Mouse (Mus musculus) ES-E14 (cell line): Measurements from ENCODE around the gene Btg2. TPM values are rescaled to one million over a fixed set of nuclear protein-coding genes. Genes with fewer than 3 reads are reported as not detected.

Experiments used
- DNase-seq: peaks from one replicate; pipeline ENCODE4 v3.0.0-alpha.2; 2013; ENCODE audit warnings: low read depth, low spot score
- H3K27ac ChIP-seq: 2 replicates; pipeline ENCODE4 v1.5.1; 2012; ENCODE audit warnings: low read depth, mild to moderate bottlenecking, low read length, moderate library complexity, mixed read lengths; ENCODE audit not compliant: poor library complexity, insufficient read depth, severe bottlenecking
- H3K36me3 ChIP-seq: 2 replicates; pipeline ENCODE4 v1.6.1; 2012; ENCODE audit warnings: mild to moderate bottlenecking, low read length, moderate library complexity, mixed read lengths; ENCODE audit not compliant: control insufficient read depth, poor library complexity, insufficient read depth, severe bottlenecking
- H3K4me1 ChIP-seq, 2 experiments: fragments of 150-350 bp in 1 of 2; sonication (generic) in 1 of 2; 2 replicates each; pipeline ENCODE4 v1.6.1; 2012; ENCODE audit warnings: low read length in 2 of 2, mild to moderate bottlenecking in 1 of 2, mixed read lengths in 1 of 2; ENCODE audit not compliant: control insufficient read depth in 2 of 2, insufficient read depth in 2 of 2, poor library complexity in 1 of 2
- H3K4me3 ChIP-seq, 2 experiments: fragments of 150-350 bp in 1 of 2; sonication (generic) in 1 of 2; 2 replicates each; pipeline ENCODE4 v1.5.1; 2012; ENCODE audit warnings: low read length in 2 of 2, low read depth in 1 of 2, mild to moderate bottlenecking in 1 of 2, mixed read lengths in 1 of 2; ENCODE audit not compliant: insufficient read depth in 1 of 2, poor library complexity in 1 of 2, severe bottlenecking in 1 of 2
- H3K9ac ChIP-seq: 2 replicates; pipeline ENCODE4 v1.6.1; 2012; ENCODE audit warnings: low read depth, mild to moderate bottlenecking, low read length, mixed read lengths; ENCODE audit not compliant: poor library complexity, insufficient read depth, severe bottlenecking
- H3K9me3 ChIP-seq: fragments of 150-350 bp; sonication (generic); 2 replicates; pipeline ENCODE4 v1.6.1; 2012; ENCODE audit warnings: low read depth, mild to moderate bottlenecking, low read length; ENCODE audit not compliant: control insufficient read depth, insufficient read depth
- CHD2 ChIP-seq: IDR thresholded peaks from 2 replicates; pipeline ENCODE4 v1.6.1; 2014; ENCODE audit warnings: mild to moderate bottlenecking, low read depth, low read length, inconsistent platforms
- HCFC1 ChIP-seq: IDR thresholded peaks from 2 replicates; pipeline ENCODE4 v1.6.1; 2012; ENCODE audit warnings: low read length, inconsistent platforms, borderline replicate concordance; ENCODE audit not compliant: insufficient read depth
- MAFK ChIP-seq: IDR thresholded peaks from 2 replicates; pipeline ENCODE4 v1.6.1; 2014; ENCODE audit warnings: mild to moderate bottlenecking, low read depth, low read length, inconsistent platforms; ENCODE audit not compliant: insufficient read depth
- ZC3H11A ChIP-seq: IDR thresholded peaks from 2 replicates; pipeline ENCODE4 v1.6.1; 2012; ENCODE audit warnings: low read depth, mild to moderate bottlenecking, inconsistent platforms, low read length, borderline replicate concordance
- ZNF384 ChIP-seq: IDR thresholded peaks from 2 replicates; pipeline ENCODE4 v1.6.1; 2012; ENCODE audit warnings: low read depth, low read length, inconsistent platforms
- in situ Hi-C, 2 experiments: fragments of 600-800 bp; cut with MboI; formaldehyde crosslinking; loops; one replicate each; pipeline ENCODE4 v1.15.1; 2025; ENCODE audit warnings: low sequenced_read_pairs in 2 of 2, inconsistent platforms in 1 of 2; ENCODE audit not compliant: unreplicated experiment in 2 of 2
- total RNA-seq: library from RNA; depleted of rRNA; stranded (reverse); fragments of 300-350 nt; gene quantifications from 2 replicates; pipeline ENCODE4 v1.2.3, GENCODE M21; 2012

The Btg2 gene
- total RNA-seq, 1 experiment: 40.2 TPM

DNA sequence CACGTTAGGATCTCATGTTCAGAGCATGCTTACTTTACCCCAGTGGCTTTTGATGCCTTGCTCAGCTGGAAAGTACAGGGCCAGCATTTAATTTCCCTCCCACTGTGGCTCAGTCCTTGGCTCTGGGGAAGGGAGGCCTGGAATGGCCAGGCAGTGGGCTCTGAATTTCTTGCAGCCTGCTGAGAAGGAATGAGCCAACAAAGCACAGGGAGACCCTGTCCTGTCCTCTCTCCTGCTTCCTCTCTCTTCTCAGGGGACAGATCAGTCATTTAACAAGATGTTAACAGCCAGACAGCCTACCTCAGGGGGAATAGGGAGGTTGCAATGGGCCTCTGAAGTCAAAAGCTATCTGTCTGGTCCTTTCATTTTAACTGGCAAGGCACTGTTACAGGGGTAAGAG lies 36.6 kb downstream of the Btg2 start:
- no peaks in the 10 kb centered on the region for H3K9me3 ChIP-seq
- DNase-seq: no peak
- in situ Hi-C loops: loop anchor here in 1 of 2 experiments (10.0 kb wide), 1 partner anchor 128 kb away; no protein-coding TSS in a partner anchor
- no peak overlapping the region for H3K9ac ChIP-seq
- H3K36me3 ChIP-seq: no peaks in the 10 kb centered on the region
- TF ChIP-seq HCFC1 (no peak), CHD2 (no peak), ZNF384 (no peak), MAFK (no peak), ZC3H11A (no peak)
- no peak overlapping the region for H3K4me3 ChIP-seq
- no peak overlapping the region for H3K27ac ChIP-seq
- peaks cover 0 to 2% of the 10 kb centered on the region in 2 experiments; a peak in 1 of 4 replicates for H3K4me1 ChIP-seq

DNA sequence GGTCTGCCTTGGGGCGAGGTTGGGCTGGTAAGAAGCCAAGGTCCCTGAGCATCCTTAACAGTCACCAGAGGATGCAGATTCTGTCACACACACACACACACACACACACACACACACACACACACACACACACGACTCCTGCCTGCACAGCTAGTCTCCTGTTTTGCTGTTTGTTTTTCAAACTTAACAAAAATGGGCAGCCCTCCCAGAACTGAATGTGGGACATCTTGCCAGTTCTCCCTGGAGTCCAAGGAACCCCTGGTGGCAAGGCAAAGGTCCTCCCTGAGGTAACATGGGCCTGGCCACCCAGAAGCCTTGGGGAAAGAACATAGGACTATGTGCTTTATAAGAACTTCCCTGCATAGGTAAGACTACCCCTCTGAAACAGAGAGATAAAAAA lies 37.0 kb downstream of the Btg2 start:
- TF ChIP-seq HCFC1 (no peak), ZC3H11A (no peak), MAFK (no peak)
- no peaks in the 10 kb centered on the region for H3K36me3 ChIP-seq
- DNase-seq: no peak
- in situ Hi-C loops: loop anchor here in 1 of 2 experiments (10.0 kb wide), 1 partner anchor 127 kb away; no protein-coding TSS in a partner anchor
- no peak overlapping the region for H3K9ac ChIP-seq
- no peaks in the 10 kb centered on the region for H3K9me3 ChIP-seq
- no peak overlapping the region for H3K27ac ChIP-seq
- H3K4me3 ChIP-seq: no peak overlapping the region
- H3K4me1 ChIP-seq: peaks cover 0 to 2% of the 10 kb centered on the region in 2 experiments; a peak in 1 of 4 replicates

DNA sequence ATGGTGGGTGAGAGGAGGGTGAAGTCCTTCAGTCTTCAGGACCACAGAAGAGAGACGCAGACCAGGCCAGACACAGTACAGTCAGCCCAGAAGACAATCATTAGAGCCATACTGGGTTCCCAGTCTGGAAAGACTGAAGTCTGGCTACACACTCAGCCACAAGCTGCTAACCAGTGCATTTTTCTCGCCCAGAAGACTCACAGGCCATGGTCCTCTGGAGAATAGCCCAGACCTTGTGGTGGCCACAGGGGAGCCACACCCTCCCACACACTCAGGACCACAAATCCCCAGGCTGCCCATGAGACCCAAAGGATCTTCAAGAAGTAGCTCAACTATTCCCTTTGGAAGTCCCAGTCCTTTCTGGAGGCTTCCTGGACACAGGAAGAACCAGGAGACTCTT lies 39.6 kb downstream of the Btg2 start:
- Histone ChIP-seq H3K4me3 (no peak overlapping the region), H3K36me3 (no peaks in the 10 kb centered on the region), H3K4me1 (no peaks in the 10 kb centered on the region), H3K9me3 (no peaks in the 10 kb centered on the region), H3K9ac (no peak overlapping the region), H3K27ac (no peak overlapping the region)
- DNase-seq: no peak
- no peak for TF ChIP-seq ZNF384
- TF ChIP-seq ZC3H11A: no peak
- no peak for TF ChIP-seq HCFC1
- TF ChIP-seq MAFK: no peak
- no peak for TF ChIP-seq CHD2
- in situ Hi-C loops: no loop called here

DNA sequence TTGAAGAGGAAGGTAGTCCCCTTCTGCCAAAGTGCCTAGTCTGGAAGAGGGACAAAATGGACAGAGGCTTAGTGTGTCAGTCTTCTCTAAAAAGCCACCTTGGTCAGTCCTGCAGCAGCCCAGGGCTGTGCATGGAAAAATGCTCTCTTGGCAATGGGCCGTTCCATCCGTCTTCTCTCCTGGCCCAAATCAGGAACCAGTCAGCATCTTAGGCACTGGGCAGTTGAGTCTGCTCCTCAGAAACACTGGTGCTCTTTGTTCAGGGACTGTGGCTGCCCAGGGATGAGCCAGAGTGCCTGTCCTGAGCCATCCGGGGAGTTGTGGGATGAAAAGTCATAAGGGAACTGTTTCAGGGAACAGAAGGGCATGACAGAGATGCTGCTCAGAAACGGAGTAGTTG lies 40.6 kb downstream of the Btg2 start:
- in situ Hi-C loops: no loop called here
- no peaks in the 10 kb centered on the region for H3K4me1 ChIP-seq
- TF ChIP-seq HCFC1 (no peak), ZNF384 (no peak), CHD2 (no peak)
- H3K36me3 ChIP-seq: no peaks in the 10 kb centered on the region
- no peak overlapping the region for H3K4me3 ChIP-seq
- no peak overlapping the region for H3K27ac ChIP-seq
- DNase-seq: no peak
- H3K9me3 ChIP-seq: no peaks in the 10 kb centered on the region
- H3K9ac ChIP-seq: no peak overlapping the region

DNA sequence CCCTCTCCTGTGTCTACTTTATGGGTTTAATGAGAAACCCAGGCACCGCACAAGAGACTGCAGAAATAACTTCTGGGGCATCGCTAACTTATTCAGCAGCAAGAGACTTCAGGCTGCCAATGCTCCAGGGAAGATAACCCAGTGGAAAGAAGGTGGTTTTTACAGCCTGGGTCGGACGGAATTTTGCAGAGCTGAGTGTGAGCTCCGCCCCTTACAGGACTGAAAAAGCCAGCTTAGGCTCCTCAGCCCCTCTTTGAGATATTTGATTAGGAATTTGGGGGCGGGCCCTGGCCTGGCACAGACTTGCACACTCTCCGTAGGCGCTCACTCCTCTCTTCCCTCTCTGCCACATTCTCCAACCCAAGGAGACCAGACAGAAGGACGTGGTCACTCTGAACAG lies 41.7 kb downstream of the Btg2 start, which contains the start of gene Fmod:
Gene Fmod (plus strand): TSS at position 83 of the 400 bp plus-strand sequence.
- TF ChIP-seq ZC3H11A (no peak), CHD2 (no peak), ZNF384 (no peak), HCFC1 (no peak), MAFK (no peak)
- H3K36me3 ChIP-seq: no peaks in the 10 kb centered on the region
- no peak for DNase-seq
- in situ Hi-C loops: no loop called here
- no peaks in the 10 kb centered on the region for H3K9me3 ChIP-seq
- no peak within 1 kb of the TSS for H3K9ac ChIP-seq
- no peak within 1 kb of the TSS for H3K27ac ChIP-seq
- no peak within 1 kb of the TSS for H3K4me3 ChIP-seq
- H3K4me1 ChIP-seq: no peaks in the 10 kb centered on the region
